Mouse (Mus musculus): ENCODE data around the gene Plxnc1.

Plxnc1 gene

DNA sequence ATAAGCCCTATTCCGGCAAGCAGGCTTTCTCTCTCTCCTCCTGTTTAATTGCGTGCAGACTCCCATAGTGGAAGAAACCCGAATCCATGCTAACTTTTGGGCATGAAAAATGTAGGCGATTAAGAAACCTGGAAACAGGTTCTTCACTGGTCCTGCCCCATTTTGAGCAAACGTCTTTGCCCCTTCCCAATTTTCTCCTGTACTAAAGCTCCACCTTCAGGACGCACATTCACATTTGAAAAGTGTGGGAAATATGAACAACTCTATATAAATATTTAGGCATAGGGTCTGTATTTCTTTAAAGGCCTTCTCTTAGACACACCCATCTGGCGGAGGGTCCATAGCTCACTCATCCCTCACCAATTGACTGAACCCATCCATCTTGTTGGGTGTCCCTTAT, 2.8 kb upstream of the Plxnc1 start:
- no peak for DNase-seq

DNA sequence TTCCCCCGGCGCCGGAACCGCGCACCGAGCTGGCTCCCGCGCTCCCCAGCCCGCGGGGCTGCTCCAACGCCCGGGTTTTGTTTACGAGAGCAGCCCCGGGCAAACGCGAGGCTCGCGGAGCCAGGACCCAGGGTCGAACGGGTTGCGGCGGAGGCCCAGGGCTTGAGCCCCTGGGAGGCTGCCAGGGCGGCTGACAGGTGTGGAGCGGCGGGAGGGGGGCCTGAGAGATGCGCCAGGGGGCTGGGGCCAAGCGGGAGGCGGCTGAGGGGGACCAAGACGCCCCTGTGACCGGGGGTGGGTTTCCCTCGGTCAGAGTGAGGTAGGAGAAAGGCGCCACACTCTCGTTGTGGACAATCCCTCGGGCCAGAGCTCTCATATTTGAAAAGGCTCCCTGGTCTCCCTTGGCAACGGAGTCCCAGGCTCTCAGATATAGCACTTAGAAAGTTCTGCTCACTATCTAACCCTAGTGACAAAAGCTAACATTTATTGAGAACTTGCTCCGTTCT, 624 bp upstream of the Plxnc1 start:
- DNase-seq, result peak in 1 of 2 experiments; percentile 34

DNA sequence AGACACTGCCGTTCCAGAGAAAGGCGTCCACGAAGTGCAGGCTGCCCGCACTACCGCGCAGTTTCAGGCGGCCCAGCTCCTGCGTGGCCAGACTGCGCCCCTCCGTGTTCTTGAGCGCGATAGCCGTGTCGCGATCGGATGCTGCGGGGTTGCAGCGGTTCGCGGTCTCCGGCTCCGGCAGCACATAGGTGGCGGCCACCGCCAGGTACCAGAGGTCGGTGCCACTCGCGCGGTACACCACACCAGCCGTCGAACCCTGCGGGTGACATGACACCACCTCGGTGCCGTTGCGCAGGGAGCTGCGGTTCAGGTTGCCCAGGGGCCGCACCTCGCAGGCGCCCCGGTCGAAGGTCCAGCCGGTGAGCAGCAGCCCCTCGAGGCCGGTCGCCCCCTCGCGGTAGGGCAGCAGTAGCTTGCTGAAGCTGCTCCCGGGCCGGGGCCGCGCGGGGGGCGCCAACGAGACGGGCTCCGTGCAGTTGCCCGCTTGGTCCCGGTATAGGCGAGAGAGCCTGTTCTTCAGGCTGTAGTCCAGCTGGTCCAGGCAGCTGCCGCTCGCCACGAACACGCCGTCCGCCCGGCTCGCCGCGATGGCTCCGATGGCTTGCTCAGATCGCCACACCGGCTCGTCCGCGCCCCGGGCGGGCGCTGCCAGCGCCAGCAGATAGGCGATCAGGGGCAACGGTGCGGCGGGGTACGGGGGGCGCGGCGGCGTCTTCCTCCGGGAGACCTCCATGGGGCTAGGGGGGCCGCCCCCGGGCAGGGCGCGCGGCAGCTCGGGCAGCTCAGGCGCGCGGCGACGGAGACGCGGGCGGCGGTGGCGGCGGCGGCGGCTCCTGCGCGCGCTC, 567 bp downstream of the Plxnc1 start:
- DNase-seq, result peak; percentile 68 to 74

DNA sequence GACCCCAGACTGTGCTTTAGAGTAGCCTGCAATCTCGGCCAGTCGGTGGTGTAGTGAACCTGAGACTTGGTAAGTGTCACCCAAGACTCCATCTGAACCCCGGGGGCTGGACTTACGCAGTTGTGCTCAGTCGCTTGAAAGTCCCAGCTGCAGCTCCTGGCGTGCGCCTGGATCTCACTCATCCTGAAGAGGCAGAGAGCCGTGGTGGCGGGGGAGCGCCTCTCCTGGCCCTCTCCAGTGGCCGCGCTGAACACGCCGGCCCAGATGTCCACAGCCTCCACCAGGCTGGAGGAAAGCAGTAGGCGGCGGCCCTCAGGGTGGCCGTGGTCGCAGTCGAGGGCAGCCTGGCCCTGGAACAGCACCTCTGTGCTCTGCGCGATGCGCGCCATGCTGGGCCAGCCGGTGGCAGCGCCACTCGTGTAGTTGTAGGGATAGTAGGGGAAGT, 1.2 kb downstream of the Plxnc1 start:
- peak in 1 of 2 experiments; percentile 37 for DNase-seq

DNA sequence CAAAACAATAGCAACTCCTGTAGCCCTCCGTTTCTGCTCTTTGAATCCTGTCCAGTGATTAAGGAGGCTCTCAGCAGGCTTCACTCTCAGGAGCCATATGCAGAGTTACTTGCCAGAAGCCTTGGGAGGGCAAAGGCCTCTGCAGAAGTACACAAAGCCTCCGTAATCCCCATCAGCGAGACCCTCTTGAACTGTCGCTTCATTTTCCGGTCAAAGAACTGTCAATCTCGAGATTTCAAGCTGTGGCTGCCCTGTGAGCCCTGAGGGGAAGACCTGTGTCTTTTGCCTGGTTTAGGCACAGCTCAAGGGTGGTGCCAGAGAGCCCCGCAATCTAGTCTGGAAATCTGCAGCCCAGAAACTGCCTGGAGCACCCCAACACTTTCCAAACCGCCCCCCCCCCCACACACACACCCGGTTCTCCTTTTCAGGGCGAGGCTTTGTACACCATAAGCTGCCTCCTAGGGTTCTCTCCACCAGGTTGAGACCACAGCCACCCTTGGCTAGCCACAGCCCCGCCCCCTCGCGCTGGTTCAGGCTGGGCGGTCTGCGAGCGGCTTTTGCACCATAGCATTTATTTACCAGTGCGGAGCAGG, 2.1 kb downstream of the Plxnc1 start:
- DNase-seq, result peak; percentile 44 to 56

DNA sequence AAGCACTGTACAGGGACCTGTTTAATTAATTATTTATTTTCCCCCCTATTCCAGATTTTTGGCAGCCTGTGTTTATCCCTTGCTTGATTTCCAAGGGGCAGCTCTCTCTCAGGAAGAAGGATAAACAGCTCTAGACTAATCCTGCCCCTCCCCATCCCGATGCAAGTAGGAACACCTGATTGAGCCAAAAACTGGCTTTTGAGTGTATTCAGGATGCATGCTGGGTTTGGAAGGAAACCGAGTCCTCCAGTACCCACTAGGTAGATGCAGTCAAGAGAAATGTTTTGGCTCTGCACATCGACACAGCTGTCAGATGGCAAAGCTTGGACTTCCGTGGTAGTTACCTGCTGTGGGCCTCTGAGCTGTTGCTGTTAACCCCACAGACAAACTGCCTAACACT, 3.1 kb downstream of the Plxnc1 start:
- DNase-seq, result no peak

DNA sequence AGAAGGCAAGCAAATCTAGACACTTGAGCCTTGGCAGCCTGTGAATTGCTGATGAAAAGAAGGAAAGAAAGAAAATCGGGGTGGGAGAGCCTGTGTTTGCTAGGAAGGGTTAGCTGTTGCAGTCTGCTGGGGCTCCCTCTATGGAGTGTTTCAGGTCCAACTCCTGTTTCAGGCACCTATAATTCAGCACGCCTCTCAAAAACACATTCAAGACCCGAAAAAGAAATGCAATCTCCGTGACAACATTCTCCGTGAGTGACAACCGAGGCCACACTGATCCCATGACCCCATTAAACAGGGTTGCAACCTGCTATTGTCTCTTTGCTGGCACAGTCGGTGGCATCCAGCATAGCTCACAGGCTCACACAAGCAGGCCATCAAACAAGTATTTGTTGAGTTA, 3.8 kb downstream of the Plxnc1 start:
- DNase-seq, result no peak

DNA sequence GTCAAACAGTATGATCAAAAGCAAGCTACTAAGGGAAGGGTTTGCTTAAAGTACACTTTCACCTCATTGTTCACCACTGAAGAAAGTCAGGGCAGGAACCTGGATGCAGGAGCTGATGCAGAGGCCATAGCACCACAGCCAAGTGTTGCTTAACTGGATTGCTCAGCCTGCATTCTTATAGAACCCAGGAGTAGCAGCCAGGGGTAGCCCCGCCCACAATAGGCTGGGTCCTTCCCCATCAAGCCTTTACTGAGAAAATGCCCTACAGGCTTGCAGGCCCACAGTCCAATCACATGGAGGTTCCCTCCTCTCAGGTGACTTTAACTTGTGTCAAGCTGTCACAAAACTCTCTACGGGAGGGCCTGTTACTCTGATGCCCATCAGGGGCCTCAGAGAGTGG, 4.6 kb downstream of the Plxnc1 start:
- DNase-seq, result no peak

DNA sequence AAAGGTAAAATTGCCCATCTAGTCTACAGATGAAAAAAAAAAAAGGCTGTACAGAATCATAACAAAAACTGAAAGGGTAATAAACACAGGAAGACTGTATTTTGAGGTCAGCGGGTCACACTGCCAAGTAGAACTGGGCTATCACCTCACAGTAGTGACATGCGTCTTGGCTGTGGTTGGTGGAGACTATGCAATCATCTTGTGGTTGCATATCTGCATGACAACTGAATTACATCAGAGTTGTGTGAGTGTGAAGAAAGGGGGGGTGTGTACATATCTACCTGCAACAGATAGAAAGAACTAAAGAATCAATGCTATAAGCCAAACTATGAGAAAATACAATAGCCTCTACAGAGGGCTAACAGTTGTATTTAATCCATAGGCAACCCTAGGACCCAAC, 5.7 kb downstream of the Plxnc1 start:
- no peak for DNase-seq

DNA sequence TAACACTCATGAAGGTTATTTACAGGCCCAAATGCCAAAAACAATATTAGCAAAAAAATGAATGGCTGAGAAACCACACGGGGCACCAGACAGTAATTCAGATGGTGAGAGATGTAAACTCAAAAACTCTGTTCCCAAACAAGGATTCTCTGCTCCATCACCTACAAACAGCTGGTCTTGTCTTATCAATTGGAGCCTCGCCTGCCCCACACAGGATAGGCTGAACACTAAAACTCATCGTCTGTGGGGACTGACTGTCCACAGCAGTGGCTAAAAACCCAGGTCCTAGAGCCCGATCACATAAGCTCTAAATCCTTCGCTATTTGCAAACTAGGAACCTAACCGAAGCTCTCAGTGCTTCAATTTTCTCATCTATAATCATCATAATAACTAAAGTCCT, 6.3 kb downstream of the Plxnc1 start:
- DNase-seq, result no peak

DNA sequence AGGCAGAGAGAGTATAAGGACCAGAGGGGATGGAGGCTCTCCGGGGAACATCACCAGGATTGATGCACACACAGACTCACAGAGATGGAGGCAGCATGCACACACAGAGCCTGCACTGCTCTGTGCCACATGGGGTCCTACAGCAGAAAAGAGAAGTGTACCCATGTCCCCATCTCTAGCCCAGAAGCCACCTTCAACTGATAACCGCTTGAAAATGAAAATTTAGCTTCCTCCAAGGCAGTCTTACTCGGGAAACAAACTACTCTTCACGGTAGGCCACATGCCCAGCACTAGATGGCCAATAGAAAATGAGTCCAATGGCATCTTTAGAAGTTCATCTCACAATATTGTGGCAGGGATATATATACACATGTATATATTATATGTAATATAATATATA, 9.4 kb downstream of the Plxnc1 start:
- DNase-seq, result no peak

DNA sequence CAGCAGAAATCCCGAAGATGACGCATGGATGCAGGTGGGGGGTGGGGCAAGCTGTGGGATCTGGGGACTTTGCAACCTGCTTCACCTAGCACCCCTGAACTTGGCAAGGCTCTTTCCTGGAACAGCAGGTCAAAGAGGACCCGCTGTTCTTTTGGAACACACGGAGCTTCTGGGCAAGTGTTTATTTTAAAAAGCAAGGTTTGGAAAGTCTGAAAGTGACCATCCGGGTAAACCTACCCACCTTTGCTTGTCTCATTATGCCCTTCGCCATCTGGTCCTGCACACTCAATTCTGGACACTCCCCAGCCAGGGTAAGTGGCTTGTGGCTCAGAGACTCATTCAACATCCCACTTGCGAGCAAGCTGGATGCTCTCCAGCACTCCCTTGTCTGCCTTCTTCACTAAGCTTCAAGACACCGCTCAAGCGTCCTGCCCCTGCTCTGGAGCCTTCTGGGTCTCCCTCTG, 10.5 kb downstream of the Plxnc1 start:
- DNase-seq, result no peak

DNA sequence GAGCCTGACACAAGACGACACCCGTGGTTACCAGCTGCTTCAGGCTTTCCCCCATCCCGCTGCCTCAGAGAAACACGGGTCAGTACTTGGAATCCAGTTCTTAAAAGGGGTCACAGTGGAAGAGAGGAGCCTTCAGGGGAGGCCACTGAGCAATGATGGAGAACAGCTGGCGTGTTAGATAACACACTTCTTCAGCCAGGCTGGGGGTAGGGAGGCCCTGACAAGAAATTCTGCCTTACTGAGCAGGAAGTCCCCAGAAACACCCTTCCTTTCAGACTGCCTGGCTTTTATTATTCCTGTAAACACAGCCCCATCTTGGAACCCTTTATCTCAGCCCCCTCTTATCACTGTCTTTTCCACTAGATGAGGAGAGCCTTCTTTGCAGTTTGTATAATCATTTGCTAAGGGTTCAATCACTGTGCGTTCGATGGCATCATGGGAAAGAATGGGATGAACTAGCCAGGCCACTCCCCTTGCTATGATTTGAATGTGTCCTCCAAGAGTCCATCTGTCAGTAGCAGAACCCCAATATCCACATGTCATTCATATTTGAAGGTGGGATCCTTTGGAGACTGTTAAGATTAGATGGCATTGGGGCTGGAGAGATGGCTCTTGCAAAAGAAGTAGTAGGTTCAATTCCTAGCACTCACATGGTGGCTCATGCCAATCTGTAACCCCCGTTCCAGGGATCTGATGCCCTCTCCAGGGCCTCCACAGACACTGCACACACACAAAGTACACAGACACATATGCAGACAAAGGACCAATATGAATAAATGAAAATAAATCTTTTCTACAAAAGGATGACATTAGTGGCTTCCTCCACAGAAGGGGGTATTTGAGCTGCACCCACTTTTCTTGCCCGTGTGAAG, 12.4 kb downstream of the Plxnc1 start:
- DNase-seq, result no peak

DNA sequence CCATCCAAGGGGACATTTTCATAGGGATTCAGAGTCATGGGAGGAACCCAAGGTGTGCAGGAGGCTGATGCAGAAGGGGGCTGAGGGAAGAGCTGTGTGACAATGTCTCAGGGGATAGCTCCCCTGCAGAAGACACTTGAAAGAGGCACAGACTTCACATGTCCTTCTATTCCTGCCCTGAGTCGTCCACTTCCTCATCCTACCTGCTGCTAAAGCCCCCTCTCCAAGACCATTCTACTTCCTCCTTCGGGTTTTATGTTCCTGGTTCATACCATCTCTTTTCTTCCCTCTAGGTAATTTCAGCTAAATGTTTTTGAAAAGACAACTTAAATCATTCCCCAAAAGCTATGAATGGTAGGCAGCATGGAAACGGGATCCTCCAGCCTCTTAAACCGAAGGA, 16.5 kb downstream of the Plxnc1 start:
- DNase-seq, result no peak

DNA sequence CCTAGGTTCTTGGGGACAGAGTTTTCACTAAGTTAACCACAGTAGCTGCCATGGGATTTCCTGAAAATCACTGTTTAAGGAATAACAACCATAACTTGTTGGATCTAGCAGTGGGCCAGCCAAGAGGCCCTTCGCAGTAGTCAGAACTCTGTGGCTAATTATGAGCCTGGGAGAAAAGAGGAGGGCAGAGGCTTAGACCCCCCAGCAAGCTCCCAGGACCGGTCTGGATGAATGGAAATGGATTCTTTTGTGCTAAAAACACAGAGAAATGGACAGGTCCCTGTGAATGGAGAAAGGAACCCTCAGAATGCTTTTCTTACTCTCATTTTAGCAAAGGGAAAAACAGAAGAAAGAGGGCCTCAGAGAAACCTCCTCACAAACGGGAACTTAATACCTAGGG, 18.3 kb downstream of the Plxnc1 start:
- DNase-seq, result no peak

DNA sequence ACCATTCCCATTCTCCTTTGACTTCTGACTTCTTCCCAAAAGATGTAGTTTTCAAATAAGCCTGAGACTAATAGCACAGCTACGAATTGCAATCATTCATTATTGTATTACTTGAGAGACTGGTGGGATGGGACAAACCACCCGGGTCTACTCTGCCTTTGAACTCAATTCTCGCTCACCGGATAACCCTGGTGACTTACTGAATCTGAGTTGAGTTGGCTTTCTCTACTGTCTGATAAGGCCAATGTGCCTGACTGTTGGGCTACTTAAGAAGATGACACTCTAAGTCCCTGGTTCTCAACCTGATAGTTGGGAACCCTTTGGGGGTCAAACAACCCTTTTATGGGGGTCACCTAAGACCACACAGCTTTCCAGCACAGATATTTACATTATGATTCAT, 19.8 kb downstream of the Plxnc1 start:
- DNase-seq, result no peak

DNA sequence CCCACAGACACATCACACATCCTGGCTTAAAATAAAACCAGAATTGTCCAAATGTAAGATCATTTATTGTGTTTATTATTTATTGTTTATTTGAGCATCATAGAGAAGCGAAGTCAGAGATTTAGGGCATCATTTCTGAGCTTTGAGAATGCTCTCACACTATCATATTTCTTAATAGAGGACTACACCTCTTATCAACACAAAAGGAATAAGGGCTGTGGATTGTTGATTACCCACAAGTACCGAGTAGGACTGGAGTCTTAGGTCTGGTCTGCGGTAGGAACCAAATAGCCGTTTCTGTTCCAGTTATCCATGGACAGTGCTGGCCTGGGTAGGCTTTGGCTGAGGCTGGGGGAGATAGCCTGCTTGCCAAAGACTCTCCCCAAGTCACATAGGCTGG, 20.2 kb downstream of the Plxnc1 start:
- no peak for DNase-seq

DNA sequence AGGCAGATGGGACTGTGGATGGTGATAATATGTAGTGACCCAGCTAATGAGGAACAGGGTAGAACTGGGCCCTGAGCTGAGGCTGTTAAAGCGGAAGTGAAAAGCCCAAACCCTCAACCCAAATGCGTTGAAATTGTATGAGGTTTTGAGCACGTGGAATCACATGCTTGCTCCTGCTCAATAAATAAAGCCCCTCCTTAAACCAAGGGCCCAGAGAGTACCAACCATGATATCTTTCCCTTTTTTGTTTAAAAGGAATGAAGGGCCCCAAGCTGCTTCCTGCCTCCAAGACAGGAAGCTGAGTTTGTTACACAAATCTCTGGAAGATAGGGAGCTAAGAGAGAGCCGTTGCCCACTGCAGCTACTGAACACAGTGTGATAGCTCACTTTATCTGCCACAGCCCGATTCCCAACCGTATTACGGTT, 21.3 kb downstream of the Plxnc1 start:
- DNase-seq, result no peak

DNA sequence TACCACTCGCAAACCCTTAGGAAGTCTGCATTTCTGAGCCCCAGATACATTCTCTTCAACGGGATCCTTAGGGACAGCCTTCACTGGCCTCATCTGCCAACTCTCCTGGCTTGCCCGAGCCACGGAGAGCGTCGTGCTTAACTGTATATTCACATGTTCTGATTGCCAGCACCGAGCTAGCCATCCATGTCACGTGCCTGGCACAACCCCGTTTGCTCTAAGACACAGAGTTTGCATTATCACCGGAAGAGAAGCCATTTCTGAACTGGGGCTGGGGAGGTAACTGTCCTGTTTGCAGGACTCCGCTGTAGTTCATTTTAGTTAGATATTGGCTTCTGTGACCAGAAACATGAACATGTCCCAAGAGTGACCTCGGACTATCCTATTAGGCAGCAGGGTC, 21.8 kb downstream of the Plxnc1 start:
- DNase-seq, result no peak

DNA sequence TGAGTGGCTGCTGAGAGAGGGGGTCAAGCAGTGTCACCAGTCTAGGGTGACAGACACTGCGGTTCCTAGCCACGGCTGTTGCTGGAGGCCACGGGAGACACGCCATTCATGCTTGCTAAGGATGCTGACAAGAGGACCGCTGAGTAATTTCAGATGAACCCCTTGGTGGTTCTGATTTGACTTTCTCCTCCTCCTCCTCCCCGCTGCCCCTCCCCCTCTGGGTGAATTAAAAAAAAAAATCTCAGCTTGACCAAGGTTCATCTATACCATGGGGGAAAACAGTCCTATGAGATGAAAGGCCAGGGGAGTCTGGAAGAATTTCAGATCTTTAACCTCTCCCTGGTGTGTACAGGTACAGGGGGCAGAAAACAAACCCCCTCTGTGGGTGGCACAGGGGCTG, 22.9 kb downstream of the Plxnc1 start:
- no peak for DNase-seq

DNA sequence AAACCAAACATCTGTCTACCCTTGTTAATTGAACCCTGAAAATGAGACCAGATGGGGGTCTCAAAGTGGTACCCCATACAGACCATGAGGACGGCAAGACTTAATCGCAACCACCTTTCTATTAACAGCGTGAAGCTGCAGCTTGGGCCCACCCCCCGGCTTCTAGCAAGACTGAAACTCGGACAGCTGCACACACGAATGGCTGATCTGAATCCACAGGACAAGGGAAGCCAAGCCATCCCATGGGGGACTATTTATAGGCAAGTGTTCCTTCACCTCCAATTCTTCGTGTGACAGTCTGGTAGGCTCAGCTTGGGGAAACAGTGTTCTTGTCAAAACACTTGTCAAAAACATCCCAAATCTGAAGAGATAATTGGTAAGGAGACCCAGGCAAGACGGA, 24.1 kb downstream of the Plxnc1 start:
- DNase-seq, result no peak

DNA sequence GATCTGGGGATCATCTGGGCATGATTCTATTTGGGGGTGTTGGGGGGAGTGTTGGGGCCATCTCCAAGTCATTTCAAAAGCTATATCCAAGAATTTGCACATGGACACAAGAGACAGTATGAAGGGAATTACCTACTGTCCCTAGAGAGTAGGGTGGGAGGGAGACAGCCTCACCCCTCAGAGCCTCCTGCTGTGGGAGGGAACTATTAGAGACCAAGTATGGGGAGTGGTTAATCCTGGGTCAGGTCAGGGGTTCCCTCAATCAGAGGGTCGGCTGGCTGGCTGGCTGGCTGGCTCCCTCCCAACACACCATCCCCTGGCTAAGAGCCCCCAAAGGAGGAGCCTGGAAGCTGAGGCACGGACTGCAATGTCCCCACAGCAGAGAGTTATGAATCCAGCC, 24.7 kb downstream of the Plxnc1 start:
- no peak for DNase-seq

DNA sequence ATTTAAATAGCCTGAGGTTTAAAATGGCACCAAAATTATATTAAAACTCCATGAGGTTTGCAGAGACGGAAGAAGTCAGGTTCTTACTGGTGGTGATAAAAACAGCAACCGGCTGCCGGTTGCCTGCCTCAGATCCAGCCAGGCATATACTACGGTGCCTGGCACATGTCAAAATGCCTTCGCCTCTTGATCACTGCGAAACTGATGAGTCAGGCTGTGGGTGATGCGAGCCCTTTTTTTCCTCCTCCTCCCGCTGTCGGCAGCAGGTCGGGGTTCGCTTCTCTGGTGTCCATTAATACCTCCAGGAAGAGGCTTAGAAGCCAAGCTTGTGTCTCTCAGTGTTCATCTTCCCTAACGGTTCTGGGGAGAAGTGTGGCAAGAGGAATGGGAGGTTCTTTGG, 25.1 kb downstream of the Plxnc1 start:
- DNase-seq, result peak; percentile 33 to 60

Measured in thymus, postnatal 36 days (tissue).